Mouse (Mus musculus) hindbrain, embryonic 16.5 days (tissue): Measurements from ENCODE around the gene Kifc1. TPM values are rescaled to one million over a fixed set of nuclear protein-coding genes. Genes with fewer than 3 reads are reported as not detected.

Experiments used
- ATAC-seq: fragments of 200-750 bp; cut with Nextera tagmentation; 2 replicates; pipeline ENCODE4 v1.8.0; 2017; ENCODE audit warnings: moderate TSS enrichment, moderate library complexity
- H3K27ac ChIP-seq: fragments of 300-500 bp; sonication (generic); 2 replicates; pipeline ENCODE4 v1.5.1; 2014; ENCODE audit warnings: low read depth, mild to moderate bottlenecking, control low read depth, low read length, moderate library complexity
- H3K27me3 ChIP-seq: fragments of 300-500 bp; sonication (generic); replicated peaks from 2 replicates; pipeline ENCODE4 v1.6.1; 2014; ENCODE audit warnings: low read length; ENCODE audit not compliant: control insufficient read depth, insufficient read depth
- H3K36me3 ChIP-seq: fragments of 300-500 bp; sonication (generic); 2 replicates; pipeline ENCODE4 v1.6.1; 2014; ENCODE audit warnings: mild to moderate bottlenecking, low read length, moderate library complexity, mixed read lengths; ENCODE audit not compliant: control insufficient read depth, insufficient read depth
- H3K4me1 ChIP-seq: fragments of 300-500 bp; sonication (generic); 2 replicates; pipeline ENCODE4 v1.6.1; 2014; ENCODE audit warnings: low read depth, low read length; ENCODE audit not compliant: control insufficient read depth, insufficient read depth
- H3K4me2 ChIP-seq: fragments of 300-500 bp; sonication (generic); 2 replicates; pipeline ENCODE4 v1.6.1; 2014; ENCODE audit warnings: mild to moderate bottlenecking, low read length, control low read depth, moderate library complexity
- H3K4me3 ChIP-seq: fragments of 300-500 bp; sonication (generic); 2 replicates; pipeline ENCODE4 v1.5.1; 2014; ENCODE audit warnings: mild to moderate bottlenecking, low read length, control low read depth, moderate library complexity
- H3K9ac ChIP-seq: fragments of 300-500 bp; sonication (generic); 2 replicates; pipeline ENCODE4 v1.6.1; 2014; ENCODE audit warnings: low read depth, mild to moderate bottlenecking, control low read depth, low read length, moderate library complexity
- H3K9me3 ChIP-seq: fragments of 300-500 bp; sonication (generic); 2 replicates; pipeline ENCODE4 v1.6.1; 2014; ENCODE audit warnings: mild to moderate bottlenecking, low read length, moderate library complexity; ENCODE audit not compliant: control insufficient read depth
- WGBS: fragments of 180-500 bp; shearing (Covaris S2); extraction: QIAGEN DNeasy Blood & Tissue Kit; methylation state at CpG from one replicate; pipeline ENCODE4 v1.1.7; 2014; 5-methylcytosine and 5-hydroxymethylcytosine counted together
- polyA plus RNA-seq: library from polyadenylated mRNA; unstranded; fragments of >200 nt; fragmentation: Nextera tagmentation; extraction: Ambion mirVana; gene quantifications from 2 replicates; pipeline ENCODE4 v1.2.1, GENCODE M21; 2015

The Kifc1 gene
- polyA plus RNA-seq, 1 experiment from 2014 or later = 2.5 TPM

DNA sequence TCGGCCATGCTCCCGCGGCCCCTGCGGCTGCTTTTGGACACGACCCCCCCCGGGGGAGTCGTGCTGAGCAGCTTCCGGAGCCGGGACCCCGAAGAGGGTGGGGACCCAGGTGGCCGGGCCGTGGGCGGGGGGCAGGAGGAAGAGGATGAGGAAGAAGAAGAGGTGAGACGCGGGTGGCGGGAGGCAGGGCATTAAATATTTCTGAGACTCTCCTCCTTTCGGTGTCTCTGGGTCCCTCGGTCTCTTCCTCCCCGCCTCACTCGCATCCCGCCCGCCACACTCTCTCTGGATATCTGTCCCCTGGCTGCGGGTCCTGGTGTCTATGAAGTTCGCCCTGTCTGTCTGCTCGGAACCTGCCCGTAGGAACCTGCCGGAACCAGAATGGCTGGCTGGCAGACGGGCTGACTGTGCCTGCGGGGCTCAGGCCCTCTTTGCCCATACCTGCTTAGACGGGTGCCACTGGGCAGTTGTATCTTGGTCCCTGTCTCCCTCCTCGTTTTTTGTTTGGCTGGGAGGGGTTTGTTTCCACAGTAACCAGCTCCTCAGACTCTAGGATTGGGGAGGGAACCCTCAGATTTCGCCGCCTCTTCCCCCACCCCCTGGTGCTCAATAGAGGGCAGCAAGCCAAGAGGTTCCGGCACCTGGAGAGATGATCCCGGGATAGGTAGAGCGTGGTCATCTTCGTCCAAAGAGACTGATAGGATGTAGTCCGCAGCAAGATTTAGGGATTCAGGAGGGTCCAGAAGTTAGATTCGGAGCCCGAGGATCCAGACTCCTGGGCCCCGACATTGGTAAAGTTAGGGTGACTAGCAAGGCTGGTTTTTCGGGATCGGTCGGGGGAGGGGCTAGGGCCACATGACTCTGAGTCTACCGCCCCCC is 40.1 kb upstream of the Kifc1 start:
- under 1% methylated on average over 44 of the region's 45 CpGs for WGBS
- peak; percentile 5; the same call in 1 of the 2 replicates for ATAC-seq

DNA sequence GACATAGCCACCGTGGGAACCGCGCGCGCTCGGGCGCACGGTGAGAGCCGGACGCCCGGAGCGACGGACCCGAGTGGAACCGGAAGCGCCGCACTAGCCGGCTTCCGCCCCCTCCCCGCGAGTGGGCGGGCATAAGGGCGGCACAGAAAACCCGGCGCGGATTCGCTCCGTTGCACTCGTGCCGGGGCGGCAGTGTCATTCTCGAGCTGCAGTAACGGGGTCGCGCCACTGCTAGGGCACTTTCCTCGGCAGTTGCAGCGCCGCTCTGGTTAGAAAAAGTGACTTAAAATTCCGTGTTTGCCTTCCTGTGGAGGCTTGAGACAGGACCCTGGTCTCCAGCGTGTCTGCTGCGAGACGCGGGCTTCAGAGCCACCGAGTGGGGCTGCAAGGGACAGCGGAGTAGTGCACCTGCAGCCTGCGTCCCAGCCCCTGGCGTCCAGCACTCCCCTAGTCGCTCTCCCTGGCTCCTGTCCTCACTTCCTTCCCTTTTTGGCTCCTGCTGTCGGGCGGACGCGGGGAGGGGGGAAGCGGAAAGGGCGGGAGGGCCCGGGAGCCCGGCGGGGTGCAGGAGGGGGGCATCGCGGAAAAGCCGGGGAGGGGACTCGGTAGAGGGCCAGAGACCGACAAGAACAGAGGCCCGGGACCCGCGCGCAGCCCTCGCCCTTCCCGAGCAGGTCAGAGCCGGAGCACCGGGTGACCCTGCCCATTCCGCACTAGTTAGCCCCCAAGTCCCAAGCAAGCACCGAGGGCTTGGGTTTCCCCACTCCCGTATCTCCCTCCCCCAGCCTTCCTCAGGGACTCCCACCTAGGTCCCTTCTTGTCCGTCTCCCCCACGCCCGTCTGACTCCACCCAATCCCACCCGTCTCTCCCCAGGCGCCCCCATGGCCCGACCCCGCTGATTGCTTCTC is 39.2 kb upstream of the Kifc1 start, which contains the start of gene Rgl2:
TSS of gene Rgl2 (plus strand) at position 173 of the 909 bp plus-strand sequence.
- Histone ChIP-seq H3K9ac (peak within 1 kb of the TSS; percentile 86), H3K36me3 (peaks cover 6% of the 10 kb centered on the region), H3K4me1 (peaks cover 12% of the 10 kb centered on the region), H3K27ac (peak within 1 kb of the TSS; percentile 90), H3K27me3 (no peaks in the 10 kb centered on the region), H3K4me2 (peak within 1 kb of the TSS; percentile 92), H3K4me3 (peak within 1 kb of the TSS; percentile 73), H3K9me3 (no peaks in the 10 kb centered on the region)
- WGBS = under 1% methylated on average over 78 of the region's 80 CpGs
- ATAC-seq = peak; percentile 88

More for the DNA sequence above, 40.1 kb upstream of the Kifc1 start:
- peak overlapping the region; percentile 86 for H3K9ac ChIP-seq
- peak overlapping the region; percentile 73 for H3K4me3 ChIP-seq
- no peaks in the 10 kb centered on the region for H3K27me3 ChIP-seq
- H3K4me2 ChIP-seq = peak overlapping the region; percentile 92
- H3K9me3 ChIP-seq = no peaks in the 10 kb centered on the region
- peak overlapping the region; percentile 90 for H3K27ac ChIP-seq
- peaks cover 12% of the 10 kb centered on the region for H3K36me3 ChIP-seq
- peaks cover 12% of the 10 kb centered on the region for H3K4me1 ChIP-seq

DNA sequence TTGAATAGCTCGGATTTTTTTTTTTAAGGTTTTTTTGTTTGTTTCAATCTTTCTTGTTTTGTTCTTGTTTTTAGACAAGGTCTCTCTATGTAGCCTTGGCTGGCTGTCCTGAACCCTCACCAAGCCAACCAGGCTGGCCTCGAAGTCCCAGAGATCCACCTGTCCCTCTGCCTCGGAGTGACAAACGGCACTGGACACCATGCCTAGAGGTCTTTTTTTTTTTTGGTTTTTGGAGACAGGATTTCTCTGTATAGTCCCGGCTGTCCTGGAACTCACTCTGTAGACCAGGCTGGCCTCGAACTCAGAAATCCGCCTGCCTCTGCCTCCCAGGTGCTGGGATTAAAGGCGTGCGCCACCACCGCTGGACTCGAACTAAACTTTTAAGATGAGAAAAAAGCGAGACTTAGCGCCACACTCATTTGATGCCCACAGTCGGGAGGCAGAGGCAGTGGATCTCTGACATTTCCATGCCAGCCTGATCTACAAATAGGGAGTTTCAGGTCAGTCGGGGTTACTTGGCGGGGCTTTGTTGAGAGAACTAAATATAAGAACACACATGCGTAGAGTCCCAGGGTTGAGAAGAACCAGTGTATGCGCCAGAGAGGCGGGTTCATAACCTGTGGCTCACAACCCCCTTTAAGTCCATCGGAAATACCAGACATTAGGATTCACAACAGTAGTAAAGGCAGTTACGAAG is 37.9 kb upstream of the Kifc1 start:
- Histone ChIP-seq H3K4me3 (peak overlapping the region; percentile 73), H3K36me3 (peaks cover 6% of the 10 kb centered on the region), H3K4me1 (peaks cover 12% of the 10 kb centered on the region), H3K4me2 (peak overlapping the region; percentile 92), H3K27ac (no peak overlapping the region; the same call in 1 of the 2 replicates), H3K9ac (peak overlapping the region; percentile 74), H3K9me3 (no peaks in the 10 kb centered on the region), H3K27me3 (no peaks in the 10 kb centered on the region)
- 64% methylated on average over 21 of the region's 21 CpGs for WGBS
- no peak for ATAC-seq

DNA sequence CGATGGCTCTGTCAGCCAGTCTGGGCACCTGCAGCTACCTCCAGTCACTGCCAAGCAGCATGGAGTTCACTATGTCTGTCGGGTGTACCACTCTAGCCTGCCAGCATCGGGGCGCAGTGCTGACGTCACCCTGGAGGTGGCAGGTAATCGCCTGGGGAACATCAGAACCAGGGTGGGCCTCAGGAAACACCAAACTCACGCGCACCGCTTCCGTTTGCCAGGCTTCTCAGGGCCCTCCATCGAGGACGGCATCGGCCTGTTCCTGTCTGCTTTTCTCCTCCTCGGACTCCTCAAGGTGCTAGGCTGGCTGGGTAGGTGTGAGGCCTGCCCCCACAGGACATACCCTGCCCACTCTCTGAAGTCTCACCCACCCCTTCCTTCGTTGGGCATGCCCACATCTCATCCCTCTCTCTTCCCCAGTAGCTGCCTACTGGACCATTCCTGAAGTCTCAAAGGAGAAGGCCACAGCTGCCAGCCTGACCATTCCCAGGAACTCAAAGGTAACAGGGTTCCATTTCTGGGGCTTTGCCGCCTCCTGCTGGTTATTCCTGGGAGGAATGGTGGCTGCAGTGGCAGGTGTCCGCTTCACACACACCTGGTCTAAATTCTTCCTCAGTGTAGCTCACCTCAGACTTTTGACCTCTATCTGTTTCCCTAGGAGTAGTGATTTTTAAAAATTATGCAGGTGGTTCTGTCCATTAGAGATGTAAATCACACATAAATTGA is 35.9 kb upstream of the Kifc1 start:
- no peak overlapping the region for H3K9ac ChIP-seq
- no peak for ATAC-seq
- H3K4me1 ChIP-seq = peaks cover 10% of the 10 kb centered on the region
- no peak overlapping the region for H3K4me3 ChIP-seq
- no peaks in the 10 kb centered on the region for H3K9me3 ChIP-seq
- no peaks in the 10 kb centered on the region for H3K27me3 ChIP-seq
- no peak overlapping the region for H3K4me2 ChIP-seq
- no peak overlapping the region for H3K27ac ChIP-seq
- WGBS = 74% methylated on average over 17 of the region's 17 CpGs
- no peaks in the 10 kb centered on the region for H3K36me3 ChIP-seq

DNA sequence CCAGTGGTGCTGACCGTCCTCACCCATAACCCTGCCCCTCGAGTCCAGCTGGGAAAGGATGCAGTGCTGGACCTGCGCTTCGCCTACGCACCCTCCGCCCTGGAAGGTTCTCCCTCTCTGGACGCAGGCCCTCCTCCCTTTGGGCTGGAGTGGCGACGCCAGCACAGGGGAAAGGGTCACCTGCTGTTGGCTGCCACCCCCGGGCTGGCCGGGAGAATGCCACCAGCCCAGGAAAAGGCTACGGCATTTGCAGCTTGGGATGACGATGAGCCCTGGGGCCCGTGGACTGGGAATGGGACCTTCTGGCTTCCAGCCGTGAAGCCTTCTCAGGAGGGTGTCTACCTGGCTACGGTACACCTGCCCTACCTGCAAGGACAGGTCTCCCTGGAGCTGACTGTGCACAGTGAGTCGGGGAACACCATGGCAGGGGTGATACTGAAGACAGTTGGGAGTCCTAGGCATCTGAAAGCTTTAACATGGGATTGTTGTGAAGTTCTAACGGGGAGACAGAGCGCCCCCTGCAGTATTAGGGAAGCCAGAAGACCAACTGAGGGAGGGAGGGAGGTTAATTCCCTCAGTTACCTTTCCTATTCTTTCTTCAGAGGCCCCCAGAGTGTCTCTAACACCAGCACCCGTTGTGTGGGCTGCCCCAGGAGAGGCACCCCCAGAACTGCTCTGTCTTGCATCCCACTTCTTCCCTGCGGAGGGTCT is 35.1 kb upstream of the Kifc1 start:
- Histone ChIP-seq H3K9me3 (no peaks in the 10 kb centered on the region), H3K27ac (no peak overlapping the region), H3K4me1 (peaks cover 6% of the 10 kb centered on the region), H3K36me3 (no peaks in the 10 kb centered on the region), H3K4me2 (no peak overlapping the region), H3K4me3 (no peak overlapping the region), H3K9ac (no peak overlapping the region), H3K27me3 (no peaks in the 10 kb centered on the region)
- no peak for ATAC-seq
- 85% methylated on average over 21 of the region's 21 CpGs for WGBS

DNA sequence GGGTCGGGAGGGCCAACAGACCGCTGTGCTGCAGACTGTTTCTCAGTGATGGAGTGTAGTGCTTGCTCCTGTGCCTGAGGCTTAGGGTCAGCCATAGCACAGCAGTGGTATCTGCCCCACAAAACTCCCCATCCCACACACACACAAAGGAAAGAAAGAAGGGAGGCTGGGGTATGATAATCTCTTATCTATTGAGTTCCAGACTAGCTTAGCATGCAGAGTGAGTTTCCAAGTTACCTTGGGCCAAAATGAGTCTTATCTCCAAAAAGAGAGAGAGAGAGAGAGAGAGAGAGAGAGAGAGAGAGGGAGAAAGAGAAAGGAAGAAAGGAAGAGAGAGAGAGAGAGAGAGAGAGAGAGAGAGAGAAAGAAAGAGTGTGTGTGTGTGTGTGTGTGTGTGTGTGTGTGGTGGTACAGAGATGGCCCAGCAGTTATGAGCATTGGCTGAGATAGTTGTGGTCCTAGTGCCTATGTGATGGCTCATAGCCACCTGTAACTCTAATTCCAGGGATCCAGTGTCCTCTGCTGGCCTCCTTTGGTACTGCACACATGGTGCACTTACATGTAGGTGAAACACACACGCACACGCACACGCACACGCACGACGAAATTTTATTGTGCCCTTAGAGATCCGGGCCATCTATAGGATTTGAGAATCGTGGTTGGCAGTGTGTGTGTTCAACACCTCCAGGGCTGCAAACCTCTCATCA is 34.3 kb upstream of the Kifc1 start:
- Histone ChIP-seq H3K4me3 (no peak overlapping the region), H3K4me1 (peaks cover 13% of the 10 kb centered on the region), H3K9ac (no peak overlapping the region), H3K36me3 (no peaks in the 10 kb centered on the region), H3K4me2 (no peak overlapping the region), H3K27ac (no peak overlapping the region), H3K27me3 (no peaks in the 10 kb centered on the region), H3K9me3 (no peaks in the 10 kb centered on the region)
- ATAC-seq = no peak
- WGBS = 89% methylated on average over 10 of the region's 10 CpGs

DNA sequence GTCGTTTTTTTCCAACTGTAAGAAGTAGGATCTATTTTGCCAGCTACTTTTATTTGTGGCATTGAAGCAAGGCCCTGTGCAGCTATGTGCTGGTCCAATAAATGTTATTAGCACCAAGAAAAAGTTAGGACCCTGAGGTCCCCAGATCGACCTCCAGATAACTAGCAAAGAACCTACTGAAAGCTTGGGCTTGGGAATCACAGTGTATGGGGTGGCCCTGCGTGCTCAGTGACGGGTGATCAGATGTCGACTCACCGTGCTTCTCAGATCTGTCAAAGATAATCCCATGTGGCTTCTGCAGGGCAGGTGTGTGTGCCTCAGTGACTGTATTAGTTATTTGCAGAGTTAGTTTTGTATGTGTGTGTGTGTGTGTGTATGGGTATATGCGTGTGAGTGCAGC is 30.9 kb upstream of the Kifc1 start:
- Histone ChIP-seq H3K27me3 (0 out of 2 replicates have a peak, but pooled peaks cover 3% of the 10 kb centered on the region), H3K4me3 (no peak overlapping the region), H3K9me3 (no peaks in the 10 kb centered on the region), H3K4me1 (peaks cover 24% of the 10 kb centered on the region), H3K9ac (no peak overlapping the region), H3K4me2 (no peak overlapping the region), H3K27ac (no peak overlapping the region), H3K36me3 (no peaks in the 10 kb centered on the region)
- 88% methylated on average over 7 of the region's 7 CpGs for WGBS
- no peak for ATAC-seq
